Mouse (Mus musculus) E14TG2a.4 (cell line): Measurements from ENCODE around the gene Vsx2.

ENCODE experiments used
- CTCF ChIP-seq: conservative IDR thresholded peaks from 2 replicates; pipeline ENCODE4 v1.5.1; 2014; ENCODE audit warnings: low read length
- NANOG ChIP-seq: IDR thresholded peaks from 2 replicates; pipeline ENCODE4 v1.6.1; 2014; ENCODE audit warnings: borderline replicate concordance, low read length, mixed read lengths
- POU5F1 ChIP-seq: IDR thresholded peaks from 2 replicates; pipeline ENCODE4 v1.6.1; 2014; ENCODE audit warnings: low read length, borderline replicate concordance

DNA sequence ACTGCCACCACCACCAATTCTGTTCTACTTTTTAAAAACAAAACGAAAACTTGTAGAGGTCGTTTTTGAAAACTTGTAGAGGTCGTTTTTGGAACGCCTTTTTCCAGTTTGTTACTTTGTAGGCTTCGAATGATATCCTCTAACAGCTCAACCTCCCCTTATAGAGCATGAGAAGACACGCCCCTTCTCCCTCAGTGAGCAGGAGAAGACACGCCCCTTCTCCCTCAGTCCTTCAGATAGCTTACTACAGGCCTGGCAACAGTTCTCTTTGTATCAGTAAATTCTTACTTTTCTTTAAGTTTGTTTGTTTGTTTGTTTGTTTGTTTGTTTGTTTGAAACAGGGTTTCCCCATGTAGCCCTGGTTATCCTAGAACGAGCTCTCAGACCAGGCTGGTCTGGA, 14.3 kb upstream of the Vsx2 start:
- TF ChIP-seq CTCF (no peak), NANOG (no peak), POU5F1 (no peak)
